Mouse (Mus musculus): ENCODE measurements around the gene Ddx58. TPM values are rescaled to one million over a fixed set of nuclear protein-coding genes. Genes with fewer than 3 reads are reported as not detected.

Gene Ddx58
- polyA plus RNA-seq, 1 experiment from 2014 or later: 4.5 TPM

DNA sequence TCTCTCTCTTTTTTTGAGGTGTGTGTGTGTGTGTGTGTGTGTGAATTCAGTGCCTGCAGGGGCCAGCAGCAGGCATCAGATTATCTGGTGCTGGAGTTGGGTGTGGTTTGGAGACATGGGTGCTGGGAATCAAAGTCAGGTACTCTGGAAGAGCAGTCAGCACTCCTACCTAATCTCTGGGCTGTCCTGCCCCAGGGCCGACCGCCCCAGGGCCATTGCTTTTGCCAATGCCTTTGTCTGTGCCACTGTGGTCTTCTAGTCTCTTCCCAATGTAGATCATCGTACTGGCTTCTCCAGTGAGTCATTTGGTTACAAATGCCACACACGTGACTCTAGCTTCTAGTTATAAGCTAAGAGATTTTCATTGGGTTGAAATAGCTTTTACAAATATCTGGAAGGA lies 84.9 kb downstream of the Ddx58 start:
- Histone ChIP-seq H3K4me1 (peaks cover 4% of the 10 kb centered on the region; the same call in 1 of the 2 replicates), H3K36me3 (no peaks in the 10 kb centered on the region), H3K9ac (replicated peaks) (no peak overlapping the region), H3K9me3 (replicated peaks) (no peaks in the 10 kb centered on the region), H3K4me3 (replicated peaks) (no peak overlapping the region), H3K4me2 (no peak overlapping the region), H3K27ac (replicated peaks) (no peak overlapping the region), H3K27me3 (replicated peaks) (no peaks in the 10 kb centered on the region)
- 87% methylated on average over 4 of the region's 4 CpGs for WGBS
- ATAC-seq (ENCODE audit: low FRiP score): no peak

Other genes with a start within 250 kb of the Ddx58 start
- gene Aco1, start 96.7 kb downstream of the Ddx58 start, polyA plus RNA-seq (2015; fragmentation: Nextera tagmentation; extraction: Ambion mirVana): 40.8 and 42.2 TPM in 2 replicates
- gene Smim27, start 29.8 kb upstream of the Ddx58 start, polyA plus RNA-seq (2015; fragmentation: Nextera tagmentation; extraction: Ambion mirVana): 18.6 and 18.9 TPM in 2 replicates
- gene Topors, start 30.0 kb upstream of the Ddx58 start, polyA plus RNA-seq (2015; fragmentation: Nextera tagmentation; extraction: Ambion mirVana): 30.0 and 32.4 TPM in 2 replicates
- 380 and 437 TPM in 2 replicates for gene Ndufb6, start 39.6 kb upstream of the Ddx58 start, polyA plus RNA-seq (2015; fragmentation: Nextera tagmentation; extraction: Ambion mirVana)
- gene Tmem215, start 232.4 kb upstream of the Ddx58 start, polyA plus RNA-seq (2015; fragmentation: Nextera tagmentation; extraction: Ambion mirVana): 2.0 and 2.6 TPM in 2 replicates

Measured in neural tube, embryonic 15.5 days (tissue).